Mouse (Mus musculus): ENCODE data around the gene Oog2. TPM values are rescaled to one million over a fixed set of nuclear protein-coding genes. Genes with fewer than 3 reads are reported as not detected.

Gene Oog2
- not detected in 2 replicates for total RNA-seq (2023)

DNA sequence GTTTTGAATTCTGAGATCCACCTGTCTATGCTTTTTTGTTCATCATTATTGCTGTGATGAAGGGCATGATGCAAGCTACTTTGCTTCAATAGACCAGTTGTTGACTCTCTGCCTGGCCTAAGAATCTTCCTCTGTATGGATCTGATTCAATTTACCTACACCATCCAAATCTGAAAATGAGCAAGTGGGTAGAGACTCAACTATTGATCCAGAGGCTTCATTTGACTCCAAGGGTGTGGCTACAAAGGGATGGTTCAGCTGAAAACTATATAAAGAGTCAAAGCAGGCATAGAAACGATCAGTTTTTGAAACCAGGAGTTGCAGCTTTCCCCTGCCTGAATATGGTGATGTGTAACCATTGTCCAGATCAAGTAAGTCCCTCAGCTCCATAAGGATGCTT, at the start of gene Oog2:
TSS of gene Oog2 (plus strand) at position 301 of the 400 bp plus-strand sequence.

DNA sequence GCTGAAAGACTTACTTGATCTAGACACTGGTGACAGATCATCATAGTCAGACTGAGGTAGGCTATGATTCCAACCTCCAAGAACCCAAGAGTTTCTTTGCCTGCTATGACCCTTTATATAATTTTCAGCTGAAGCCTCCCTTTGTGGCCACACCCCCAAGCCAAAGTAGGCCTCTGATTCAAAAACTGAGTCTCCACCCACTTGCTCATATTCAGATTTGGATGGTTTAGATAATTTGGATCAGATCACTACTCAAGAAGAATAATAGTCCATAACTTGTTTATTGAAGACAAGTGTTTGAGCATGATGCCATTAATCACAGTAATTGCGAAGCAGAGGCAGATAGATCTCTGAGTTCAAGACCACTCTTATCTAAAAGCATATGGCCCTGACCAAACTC, 28.0 kb upstream of the Oog2 start, which contains the start of gene Oog3:
TSS of gene Oog3 (minus strand) at position 101 of the 400 bp plus-strand sequence.

DNA sequence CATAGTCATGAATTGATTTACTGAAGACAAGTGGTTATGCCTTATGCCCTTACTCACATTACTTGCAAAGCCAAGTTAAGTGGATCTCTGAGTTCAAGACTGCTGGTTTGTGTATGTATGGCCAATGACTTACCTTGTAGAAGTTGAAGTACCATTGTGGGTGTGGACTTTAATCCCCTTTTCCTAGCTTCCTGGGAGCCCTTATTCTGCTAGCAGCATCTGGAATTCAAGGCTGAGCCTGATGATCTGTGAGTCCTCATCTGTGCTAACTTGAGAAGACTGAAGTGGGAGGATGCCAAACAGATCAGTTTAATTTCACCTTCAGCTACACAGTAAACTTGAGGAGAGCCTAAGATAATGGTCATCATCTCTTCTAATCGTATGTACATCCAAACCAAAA, 22.7 kb downstream of the Oog2 start, which contains the start of gene C87977:
TSS of gene C87977 (minus strand) at position 101 of the 400 bp plus-strand sequence.

Other genes with a start within 250 kb of the Oog2 start
- not detected in 2 replicates for gene Pramef25, start 239.7 kb upstream of the Oog2 start, total RNA-seq (2023)
- gene Gm13101, start 223.8 kb upstream of the Oog2 start, total RNA-seq (2023): not detected in 2 replicates
- gene Pramef17, start 196.3 kb upstream of the Oog2 start, total RNA-seq (2023): not detected in 2 replicates
- gene Pramel4, start 131.6 kb upstream of the Oog2 start, total RNA-seq (2023): not detected in 2 replicates
- not detected in 2 replicates for gene Gm13102, start 84.2 kb upstream of the Oog2 start, total RNA-seq (2023)
- not detected in 2 replicates for gene Oog3, start 28.1 kb upstream of the Oog2 start, total RNA-seq (2023)
- not detected in 2 replicates for gene C87977, start 22.6 kb downstream of the Oog2 start, total RNA-seq (2023)
- gene Pramel5, start 89.8 kb downstream of the Oog2 start, total RNA-seq (2023): not detected in 2 replicates
- gene Gm13128, start 139.5 kb downstream of the Oog2 start, total RNA-seq (2023): not detected in 2 replicates
- not detected in 2 replicates for gene Gm13119, start 167.2 kb downstream of the Oog2 start, total RNA-seq (2023)
- gene Pramef20, start 187.2 kb downstream of the Oog2 start, total RNA-seq (2023): not detected in 2 replicates
- not detected in 2 replicates for gene Pramef12, start 217.7 kb downstream of the Oog2 start, total RNA-seq (2023)
- not detected in 2 replicates for gene 1700012P22Rik, start 248.1 kb downstream of the Oog2 start, total RNA-seq (2023)

Data from neutrophil, adult 65 days (primary cell).